Mouse (Mus musculus): ENCODE results near the gene Dnm3.
A peak's percentile ranks its signal among the peaks of the same experiment; 100 is the strongest.

Dnm3 gene

GRCm38 (mm10) chr1:162477246-162478209 lies at the start of gene Dnm3:
Dnm3 (minus strand) TSS chr1:162478034.
- peak; percentile 95 for DNase-seq (ENCODE audit: low spot score)

- no peak for DNase-seq (ENCODE audit: low spot score)
Measured at GRCm38 (mm10) chr1:162515116-162515515, 37.3 kb upstream of the Dnm3 start.

GRCm38 (mm10) chr1:162510013-162510356 lies 32.2 kb upstream of the Dnm3 start:
- no peak for DNase-seq (ENCODE audit: low spot score)

- peak; percentile 49 for DNase-seq (ENCODE audit: low spot score)
Measured at GRCm38 (mm10) chr1:162509329-162510012, 31.6 kb upstream of the Dnm3 start.

GRCm38 (mm10) chr1:162508211-162509005 lies 30.6 kb upstream of the Dnm3 start:
- no peak for DNase-seq (ENCODE audit: low spot score)

GRCm38 (mm10) chr1:162506516-162506915 lies 28.7 kb upstream of the Dnm3 start:
- DNase-seq (ENCODE audit: low spot score): no peak

- DNase-seq (ENCODE audit: low spot score): no peak
Measured at GRCm38 (mm10) chr1:162505649-162506048, 27.8 kb upstream of the Dnm3 start.

- DNase-seq (ENCODE audit: low spot score): no peak
Measured at GRCm38 (mm10) chr1:162476531-162477080, 1.2 kb downstream of the Dnm3 start.

- DNase-seq (ENCODE audit: low spot score): no peak
Measured at GRCm38 (mm10) chr1:162472949-162473348, 4.9 kb downstream of the Dnm3 start.

- no peak for DNase-seq (ENCODE audit: low spot score)
Measured at GRCm38 (mm10) chr1:162471089-162471488, 6.7 kb downstream of the Dnm3 start.

GRCm38 (mm10) chr1:162469752-162470280 lies 8.0 kb downstream of the Dnm3 start:
- DNase-seq (ENCODE audit: low spot score): no peak

GRCm38 (mm10) chr1:162463676-162464075 lies 14.2 kb downstream of the Dnm3 start:
- no peak for DNase-seq (ENCODE audit: low spot score)

GRCm38 (mm10) chr1:162458711-162459110 lies 19.1 kb downstream of the Dnm3 start:
- no peak for DNase-seq (ENCODE audit: low spot score)

GRCm38 (mm10) chr1:162456861-162457260 lies 21.0 kb downstream of the Dnm3 start:
- no peak for DNase-seq (ENCODE audit: low spot score)

GRCm38 (mm10) chr1:162456406-162456805 lies 21.4 kb downstream of the Dnm3 start:
- DNase-seq (ENCODE audit: low spot score): no peak

GRCm38 (mm10) chr1:162453578-162453977 lies 24.3 kb downstream of the Dnm3 start:
- DNase-seq (ENCODE audit: low spot score): no peak

- DNase-seq (ENCODE audit: low spot score): no peak
Measured at GRCm38 (mm10) chr1:162453030-162453429, 24.8 kb downstream of the Dnm3 start.

GRCm38 (mm10) chr1:162449161-162449909 lies 28.5 kb downstream of the Dnm3 start:
- DNase-seq (ENCODE audit: low spot score): no peak

GRCm38 (mm10) chr1:162444805-162445204 lies 33.0 kb downstream of the Dnm3 start:
- DNase-seq (ENCODE audit: low spot score): no peak

- DNase-seq (ENCODE audit: low spot score): no peak
Measured at GRCm38 (mm10) chr1:162439576-162439975, 38.3 kb downstream of the Dnm3 start.

- no peak for DNase-seq (ENCODE audit: low spot score)
Measured at GRCm38 (mm10) chr1:162436672-162437071, 41.2 kb downstream of the Dnm3 start.
